Mouse (Mus musculus) ES-Bruce4 (cell line): ENCODE data around the gene Klf14. TPM values are rescaled to one million over a fixed set of nuclear protein-coding genes. Genes with fewer than 3 reads are reported as not detected.

Experiments
- H3K27ac ChIP-seq: 2 replicates; pipeline ENCODE4 v1.5.1; 2012; ENCODE audit warnings: low read length, inconsistent platforms; ENCODE audit not compliant: insufficient read depth
- H3K27me3 ChIP-seq: 2 replicates; pipeline ENCODE4 v1.6.1; 2012; ENCODE audit warnings: mild to moderate bottlenecking, low read length, inconsistent platforms; ENCODE audit not compliant: control insufficient read depth, poor library complexity, insufficient read depth, severe bottlenecking
- H3K36me3 ChIP-seq: 2 replicates; pipeline ENCODE4 v1.6.1; 2012; ENCODE audit warnings: inconsistent platforms, mild to moderate bottlenecking, low read length, moderate library complexity; ENCODE audit not compliant: control insufficient read depth, poor library complexity, insufficient read depth, severe bottlenecking
- H3K4me1 ChIP-seq: one replicate; pipeline ENCODE4 v1.8.1; 2011; ENCODE audit warnings: low read length; ENCODE audit not compliant: control insufficient read depth, insufficient read depth
- H3K4me3 ChIP-seq: 2 replicates; pipeline ENCODE4 v1.5.1; 2011; ENCODE audit warnings: low read depth, mild to moderate bottlenecking, low read length
- H3K9ac ChIP-seq: 2 replicates; pipeline ENCODE4 v1.6.1; 2012; ENCODE audit warnings: low read depth, mild to moderate bottlenecking, inconsistent platforms; ENCODE audit not compliant: poor library complexity, severe bottlenecking
- H3K9me3 ChIP-seq: replicated peaks from 2 replicates; pipeline ENCODE4 v1.6.1; 2012; ENCODE audit warnings: mild to moderate bottlenecking, low read length, inconsistent platforms; ENCODE audit not compliant: control insufficient read depth, poor library complexity, insufficient read depth, severe bottlenecking
- CTCF ChIP-seq: IDR thresholded peaks from one replicate; pipeline ENCODE4 v1.8.1; 2011; ENCODE audit warnings: low read depth, low read length
- EP300 ChIP-seq: IDR thresholded peaks from 2 replicates; pipeline ENCODE4 v1.6.1; 2011; ENCODE audit warnings: low read depth, low read length; ENCODE audit not compliant: insufficient read depth
- POLR2A ChIP-seq: IDR thresholded peaks from one replicate; pipeline ENCODE4 v1.8.1; 2011; ENCODE audit warnings: low read length; ENCODE audit not compliant: insufficient read depth
- polyA plus RNA-seq: library from polyadenylated mRNA; stranded (reverse); fragments of >200 nt; gene quantifications from 2 replicates; pipeline ENCODE4 v1.2.4, GENCODE M21; 2011; ENCODE audit warnings: low read depth; ENCODE audit not compliant: missing spikeins, insufficient read depth, insufficient read length

Gene Klf14
- polyA plus RNA-seq, 1 experiment, result not detected

DNA sequence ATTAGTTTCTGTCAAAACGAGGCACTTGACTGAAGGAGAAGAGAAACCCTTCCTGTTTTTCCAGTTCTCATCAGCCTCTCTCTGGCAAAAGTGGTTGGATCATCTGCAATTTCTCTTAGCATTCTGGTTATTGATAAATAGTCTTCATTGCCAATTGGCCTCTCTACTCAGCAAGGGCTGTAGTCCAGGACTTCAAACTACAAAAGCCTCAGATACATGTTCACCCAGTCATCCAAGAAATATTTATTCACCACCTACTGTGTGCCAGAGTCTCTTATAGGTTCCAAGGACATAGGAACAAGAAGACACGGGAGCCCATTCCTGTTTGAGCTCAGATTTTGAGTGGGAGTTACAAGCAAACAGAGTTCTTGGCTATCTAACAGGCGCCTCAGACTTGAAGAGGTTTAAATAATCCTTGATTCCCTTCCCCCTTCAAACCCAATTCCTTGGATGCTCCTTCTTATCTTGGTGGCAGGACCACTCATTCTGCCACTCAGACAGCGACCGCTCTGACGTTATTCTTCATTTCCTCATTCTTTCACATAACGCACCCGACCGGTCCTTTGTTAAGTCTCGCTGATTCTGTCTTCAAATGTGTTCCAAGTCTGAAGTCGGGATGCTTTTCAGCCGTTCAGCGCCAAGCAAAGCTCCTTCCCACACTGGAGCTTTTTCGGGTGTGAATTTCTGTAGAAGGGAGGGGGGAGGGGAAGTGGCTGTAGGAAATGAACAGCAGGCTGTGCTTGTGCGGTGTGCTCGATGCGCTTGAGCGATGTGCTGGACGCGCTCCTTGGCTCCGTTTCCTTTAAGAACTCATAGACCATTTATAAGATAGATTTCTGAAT is 37.8 kb downstream of the Klf14 start:
- Histone ChIP-seq H3K27ac (no peak overlapping the region), H3K4me1 (no peaks in the 10 kb centered on the region), H3K4me3 (no peak overlapping the region), H3K9me3 (no peaks in the 10 kb centered on the region), H3K9ac (no peak overlapping the region), H3K36me3 (no peaks in the 10 kb centered on the region), H3K27me3 (no peaks in the 10 kb centered on the region; the same call in 1 of the 2 replicates)
- TF ChIP-seq CTCF, result no peak
- TF ChIP-seq EP300, result no peak
- TF ChIP-seq POLR2A, result no peak

DNA sequence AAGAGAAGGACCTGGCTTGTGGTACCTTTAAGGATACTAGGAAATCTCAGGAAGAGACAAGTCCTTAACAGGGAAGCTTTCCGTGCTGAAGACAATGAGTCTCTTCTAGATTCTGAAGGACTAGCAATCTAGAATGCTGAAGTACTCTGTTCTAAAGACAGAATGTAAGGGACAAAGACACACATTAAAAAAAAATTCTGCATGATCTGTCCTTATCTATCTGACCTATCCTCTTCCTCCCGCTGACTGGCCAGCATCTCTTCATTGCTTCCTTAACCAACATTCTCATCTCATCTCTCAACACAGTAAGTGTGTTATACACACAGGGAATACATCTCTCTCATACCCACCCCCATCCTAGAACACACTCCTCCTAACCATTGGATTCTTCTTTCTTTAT is 43.4 kb downstream of the Klf14 start, which contains the start of gene Tsga13:
TSS of gene Tsga13 (minus strand) at position 101 of the 400 bp plus-strand sequence.
- no peaks in the 10 kb centered on the region for H3K4me1 ChIP-seq
- no peak within 1 kb of the TSS for H3K27ac ChIP-seq
- TF ChIP-seq POLR2A (no peak), CTCF (no peak), EP300 (no peak)
- H3K4me3 ChIP-seq, result no peak within 1 kb of the TSS
- no peaks in the 10 kb centered on the region for H3K36me3 ChIP-seq
- H3K9me3 ChIP-seq, result no peaks in the 10 kb centered on the region
- H3K27me3 ChIP-seq, result no peaks in the 10 kb centered on the region; the same call in 1 of the 2 replicates
- no peak within 1 kb of the TSS for H3K9ac ChIP-seq

DNA sequence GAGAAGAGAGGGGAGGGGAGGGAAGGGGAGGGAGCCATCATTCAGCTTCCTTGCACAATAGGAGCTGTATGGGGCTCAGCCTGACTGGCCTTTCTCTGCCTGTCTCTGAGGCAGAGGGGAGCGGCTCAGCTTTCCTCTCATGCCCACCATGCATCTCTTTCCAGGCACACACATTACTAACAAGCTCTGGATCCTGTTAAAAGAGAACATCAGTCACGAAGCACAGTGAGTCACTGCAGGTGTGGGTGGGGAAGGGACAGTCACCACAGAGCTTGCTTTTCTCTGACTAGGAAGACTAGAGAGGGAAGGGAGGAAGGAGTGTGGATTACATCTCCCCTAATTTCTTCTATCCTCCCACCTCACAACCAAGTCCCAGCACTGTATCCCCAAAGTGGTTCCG is 50.9 kb downstream of the Klf14 start:
- TF ChIP-seq EP300, result no peak
- no peak for TF ChIP-seq CTCF
- no peak for TF ChIP-seq POLR2A
- H3K27ac ChIP-seq, result no peak overlapping the region

More for the DNA sequence above, 50.9 kb downstream of the Klf14 start:
- no peaks in the 10 kb centered on the region for H3K4me1 ChIP-seq
- no peaks in the 10 kb centered on the region for H3K9me3 ChIP-seq
- H3K36me3 ChIP-seq, result no peaks in the 10 kb centered on the region
- no peak overlapping the region for H3K4me3 ChIP-seq
- no peak overlapping the region for H3K9ac ChIP-seq
- H3K27me3 ChIP-seq, result no peaks in the 10 kb centered on the region

Other genes with a start within 250 kb of the Klf14 start
- 50.5 and 54.4 TPM in 2 replicates for gene Mest, start 235.5 kb downstream of the Klf14 start, polyA plus RNA-seq
- 81.8 and 82.1 TPM in 2 replicates for gene Copg2, start 62.3 kb downstream of the Klf14 start, polyA plus RNA-seq
- 1.0 TPM in 1 of 2 replicates, not detected in the other for gene Tsga13, start 43.5 kb downstream of the Klf14 start, polyA plus RNA-seq